Mouse (Mus musculus) cerebellum, postnatal 10 days (tissue): ENCODE measurements around the gene Dnah11.
A peak's percentile ranks its signal among the peaks of the same experiment; 100 is the strongest.
"Not testable (repeated sequence)": the region's sequence is repeated elsewhere in the genome, so short reads cannot be mapped to it uniquely, and the experiment has no call there.

ENCODE experiments used
- DNase-seq, 2 experiments: peaks; one replicate each; pipeline ENCODE4 v3.0.0; 2021; ENCODE audit warnings: mixed read lengths in 2 of 2

Dnah11 gene

GRCm38 (mm10) chr12:117959213-117959612, 239.6 kb downstream of the Dnah11 start:
- no peak for DNase-seq

- no peak for DNase-seq
These were observed 251.8 kb downstream of the Dnah11 start for GRCm38 (mm10) chr12:117946823-117947704.

- DNase-seq, result peak; percentile 38 to 53
These were observed 256.9 kb downstream of the Dnah11 start for GRCm38 (mm10) chr12:117941947-117942346.

DNA sequence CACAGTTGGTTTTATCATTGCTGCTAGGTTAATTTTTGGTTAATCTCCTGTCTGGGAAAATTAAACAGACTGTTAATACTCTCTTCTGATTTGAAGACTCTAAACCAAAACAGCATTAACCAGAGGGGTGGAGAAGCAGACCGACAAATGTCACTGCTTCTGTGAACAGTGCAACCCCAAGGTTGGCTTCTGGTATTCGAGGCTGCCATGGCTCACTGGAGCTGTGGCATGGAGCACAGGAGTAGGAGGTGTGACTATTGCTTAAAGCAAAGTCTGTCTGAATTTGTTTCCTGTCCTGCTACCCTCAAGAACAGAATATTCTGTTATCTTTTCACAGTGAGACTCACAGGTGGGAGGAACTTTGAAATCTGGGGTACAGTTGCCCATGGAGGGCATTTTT, 260.6 kb downstream of the Dnah11 start:
- DNase-seq, result no peak

DNA sequence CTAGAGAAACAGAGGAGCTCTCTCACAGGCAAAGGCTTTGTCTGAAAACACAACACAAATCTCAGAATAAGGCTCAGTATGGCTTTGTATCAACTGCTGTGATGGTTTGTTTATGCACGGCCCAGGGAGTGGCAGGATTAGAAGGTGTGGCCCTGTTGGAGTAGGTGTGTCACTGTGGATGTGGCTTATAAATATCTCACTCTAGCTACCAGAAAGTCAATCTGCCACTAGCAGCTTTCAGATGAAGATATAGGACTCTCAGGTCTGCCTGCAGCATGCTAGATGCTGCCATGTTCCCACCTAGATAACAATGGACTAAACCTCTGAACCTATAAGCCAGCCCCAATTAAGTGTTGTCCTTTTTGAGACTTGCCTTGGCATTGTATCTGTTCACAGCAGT, 266.8 kb downstream of the Dnah11 start:
- DNase-seq, result no peak

- DNase-seq, result no peak
These were observed 269.1 kb downstream of the Dnah11 start for GRCm38 (mm10) chr12:117929768-117930167.

- no peak for DNase-seq
These were observed 282.8 kb downstream of the Dnah11 start for GRCm38 (mm10) chr12:117915826-117916588.

GRCm38 (mm10) chr12:117914613-117915245, 284.1 kb downstream of the Dnah11 start:
- DNase-seq, result no peak

- no peak for DNase-seq
These were observed 287.4 kb downstream of the Dnah11 start for GRCm38 (mm10) chr12:117911396-117911795.

DNA sequence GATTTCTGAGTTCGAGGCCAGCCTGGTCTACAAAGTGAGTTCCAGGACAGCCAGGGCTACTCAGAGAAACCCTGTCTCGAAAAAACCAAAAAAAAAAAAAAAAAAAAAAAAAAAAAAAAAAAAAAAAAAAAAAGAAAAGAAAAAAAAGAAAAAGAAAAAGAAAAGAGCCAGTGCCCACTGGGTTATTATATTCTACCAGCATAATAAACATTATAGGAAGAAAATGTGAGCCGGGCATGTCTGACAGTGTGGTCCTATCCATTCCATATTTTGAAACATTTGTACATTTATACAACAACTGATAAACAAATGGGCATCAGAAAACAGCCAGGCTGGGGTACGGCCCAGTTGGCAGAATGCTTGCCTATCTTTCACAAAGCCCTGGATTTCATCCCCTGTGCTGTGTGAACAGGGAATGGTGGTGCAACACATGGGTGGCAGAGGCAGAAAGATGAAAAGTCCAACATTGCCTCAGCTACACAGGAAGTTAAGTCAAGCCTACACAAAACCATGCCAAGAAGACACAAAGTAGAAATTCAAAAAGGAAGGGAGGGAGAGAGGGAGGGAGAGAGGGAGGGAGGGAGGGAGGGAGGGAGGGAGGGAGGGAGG, 293.5 kb downstream of the Dnah11 start:
- not testable (repeated sequence) for DNase-seq

DNA sequence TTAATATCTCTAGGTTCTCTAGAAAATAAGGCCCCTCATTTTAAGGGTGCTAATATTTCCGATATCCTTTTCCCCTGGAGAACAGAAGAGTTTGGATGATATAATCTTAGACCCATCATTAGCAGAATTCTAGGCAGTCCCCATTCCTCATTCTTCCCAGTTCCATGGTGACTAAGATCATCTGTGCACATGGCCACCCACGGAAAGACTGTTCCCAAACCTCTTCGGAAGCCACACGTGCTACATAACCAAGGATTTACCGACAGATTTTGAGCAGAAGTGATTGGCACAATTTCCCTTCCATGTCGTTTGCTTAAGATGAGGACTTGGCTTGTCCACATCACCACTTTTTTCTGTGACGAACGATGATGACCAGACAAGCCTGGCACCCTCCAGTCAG, 295.2 kb downstream of the Dnah11 start:
- DNase-seq, result no peak

- DNase-seq, result not testable (repeated sequence)
These were observed 297.5 kb downstream of the Dnah11 start for GRCm38 (mm10) chr12:117901352-117901751.

GRCm38 (mm10) chr12:117900798-117901197, 298.0 kb downstream of the Dnah11 start:
- not testable (repeated sequence) for DNase-seq

DNA sequence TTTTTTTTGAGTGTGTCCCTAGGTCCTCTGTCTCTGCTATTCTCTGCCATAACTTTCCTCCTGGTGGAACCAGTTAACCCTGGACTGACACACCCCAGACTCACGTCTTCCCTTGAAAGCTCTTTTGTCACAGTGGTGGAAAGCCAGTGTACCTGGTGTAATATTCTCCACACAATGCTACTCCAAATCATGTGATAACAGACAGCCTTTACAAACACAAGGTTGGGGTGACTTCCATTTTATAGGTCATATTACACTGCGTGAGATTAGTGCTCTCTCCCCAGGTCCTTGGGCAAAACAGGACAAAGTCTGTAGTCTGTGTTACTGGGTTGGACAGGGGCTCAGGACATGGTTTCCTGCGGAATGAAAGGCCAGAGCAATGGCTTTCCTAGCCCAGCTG, 311.4 kb downstream of the Dnah11 start:
- no peak for DNase-seq

GRCm38 (mm10) chr12:117884627-117885026, 314.2 kb downstream of the Dnah11 start:
- DNase-seq, result peak in 1 of 2 experiments; percentile 5

- no peak for DNase-seq
These were observed 320.5 kb downstream of the Dnah11 start for GRCm38 (mm10) chr12:117878341-117878740.

DNA sequence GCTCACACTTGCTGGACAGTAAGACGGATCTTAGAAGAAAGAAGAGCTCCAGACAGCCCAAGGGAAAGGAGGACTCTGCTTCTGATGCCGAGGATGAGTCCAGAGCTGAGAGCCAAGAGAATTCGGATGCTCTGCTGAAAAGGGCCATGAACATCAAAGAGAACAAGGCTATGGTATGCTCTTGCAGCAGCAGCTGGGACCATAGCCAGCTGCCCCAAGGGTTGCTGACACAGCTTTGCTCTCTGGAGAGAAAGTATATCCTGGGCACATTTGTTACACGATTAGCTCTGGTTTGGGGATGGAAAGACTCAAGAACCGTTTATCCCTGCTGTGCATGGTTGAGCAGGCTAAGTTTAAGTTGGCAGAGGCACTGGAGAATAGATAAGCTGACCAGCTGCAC, 326.6 kb downstream of the Dnah11 start:
- peak in 1 of 2 experiments; percentile 6 for DNase-seq

DNA sequence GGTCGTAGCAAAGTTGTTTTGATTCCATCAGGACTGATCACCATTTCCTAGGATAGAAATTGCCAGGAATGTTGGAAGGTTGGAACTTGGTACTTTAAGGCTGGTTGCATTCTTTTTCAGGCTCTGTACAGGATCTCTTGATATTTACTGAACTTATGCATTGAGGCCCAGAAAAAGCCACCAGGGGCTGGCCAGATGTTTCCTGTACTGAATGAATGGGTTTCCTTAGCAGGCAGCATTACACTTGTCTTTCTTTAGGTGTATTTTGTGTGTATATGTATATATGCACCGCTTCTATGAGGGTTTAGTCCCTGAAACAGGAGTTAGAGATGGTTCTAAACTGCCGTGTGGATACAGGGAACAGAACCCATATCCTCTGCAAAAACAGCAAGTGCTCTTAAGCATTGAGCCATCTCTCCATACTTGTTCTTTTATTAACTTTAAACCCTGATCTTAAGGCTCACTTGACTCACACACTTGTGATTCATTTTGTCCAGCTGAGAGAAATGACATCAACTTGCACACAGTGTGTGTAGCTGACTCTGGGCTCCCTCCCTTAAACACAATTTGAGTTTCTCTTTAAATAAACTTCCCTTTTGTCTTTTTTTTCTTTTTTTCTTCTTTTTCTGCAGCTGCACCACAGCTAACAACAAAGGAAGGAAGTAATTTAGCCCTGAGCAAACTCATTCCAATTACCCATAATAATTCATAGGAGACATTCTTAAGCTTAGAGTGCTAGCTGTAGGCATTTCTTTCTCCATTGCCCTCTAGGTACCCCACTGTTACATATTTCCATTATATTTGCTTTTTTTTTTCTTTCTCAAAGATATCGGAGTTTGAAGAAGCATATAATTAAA, 330.9 kb downstream of the Dnah11 start:
- DNase-seq, result no peak

DNA sequence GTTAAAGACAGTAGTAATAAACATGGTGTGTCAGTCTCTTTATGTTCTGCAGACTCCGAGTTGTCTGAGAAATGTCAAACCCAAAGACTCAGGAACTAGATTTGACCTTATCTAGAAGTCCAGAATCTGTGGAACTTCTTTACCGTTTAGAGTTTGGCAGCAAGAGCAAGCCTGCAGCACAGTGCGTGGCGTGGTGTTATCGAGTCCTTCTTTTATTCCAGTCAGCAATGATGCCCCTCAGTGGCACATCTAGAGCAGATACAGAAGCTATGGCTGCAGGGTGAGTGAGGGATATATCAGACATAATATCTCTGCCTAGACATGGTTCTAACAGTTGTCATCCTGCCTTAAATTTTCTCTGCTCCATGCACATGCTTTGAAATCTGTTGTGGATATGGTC, 336.2 kb downstream of the Dnah11 start:
- no peak for DNase-seq

DNA sequence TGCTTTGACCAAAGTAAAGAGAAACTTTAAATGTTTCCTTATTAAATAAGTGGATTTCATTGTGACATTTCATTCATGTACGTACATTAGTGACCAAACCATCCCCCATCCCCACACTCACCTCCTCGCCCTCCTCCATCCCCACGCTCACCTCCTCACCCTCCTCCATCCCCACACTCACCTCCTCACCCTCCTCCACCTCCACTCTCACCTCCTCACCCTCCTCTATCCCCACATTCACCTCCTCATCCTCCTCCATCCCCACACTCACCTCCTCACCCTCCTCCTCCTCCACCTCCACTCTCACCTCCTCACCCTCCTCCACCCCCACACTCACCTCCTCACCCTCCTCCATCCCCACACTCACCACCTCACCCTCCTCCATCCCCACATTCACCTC, 337.6 kb downstream of the Dnah11 start:
- no peak for DNase-seq

GRCm38 (mm10) chr12:117860840-117861239, 338.0 kb downstream of the Dnah11 start:
- DNase-seq, result no peak

DNA sequence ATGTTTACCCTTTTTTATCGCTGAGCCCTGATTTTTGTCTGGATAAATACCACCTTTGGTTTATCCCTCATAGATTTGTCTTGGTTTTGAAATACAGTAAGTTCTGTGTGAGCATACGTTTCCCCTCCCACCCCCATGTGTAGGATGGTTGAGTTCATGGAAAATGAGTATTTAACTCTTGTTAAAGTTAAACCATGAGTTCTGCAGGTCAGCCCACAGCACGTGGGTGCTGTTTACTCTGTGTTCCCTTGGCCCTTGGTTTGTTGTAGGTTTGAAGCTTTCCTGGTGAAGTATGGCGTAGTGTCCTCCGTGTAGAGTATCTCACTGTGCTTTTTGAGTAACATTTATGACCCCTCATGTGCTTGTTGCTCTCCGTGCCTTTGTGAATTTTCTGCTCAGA, 341.0 kb downstream of the Dnah11 start:
- no peak for DNase-seq
